Mouse (Mus musculus): ENCODE data around the gene Abi1. TPM values are rescaled to one million over a fixed set of nuclear protein-coding genes. Genes with fewer than 3 reads are reported as not detected.

Abi1 gene
- total and polyA plus RNA-seq, 3 experiments = 31.9 to 69.8 TPM; not detected in 1

DNA sequence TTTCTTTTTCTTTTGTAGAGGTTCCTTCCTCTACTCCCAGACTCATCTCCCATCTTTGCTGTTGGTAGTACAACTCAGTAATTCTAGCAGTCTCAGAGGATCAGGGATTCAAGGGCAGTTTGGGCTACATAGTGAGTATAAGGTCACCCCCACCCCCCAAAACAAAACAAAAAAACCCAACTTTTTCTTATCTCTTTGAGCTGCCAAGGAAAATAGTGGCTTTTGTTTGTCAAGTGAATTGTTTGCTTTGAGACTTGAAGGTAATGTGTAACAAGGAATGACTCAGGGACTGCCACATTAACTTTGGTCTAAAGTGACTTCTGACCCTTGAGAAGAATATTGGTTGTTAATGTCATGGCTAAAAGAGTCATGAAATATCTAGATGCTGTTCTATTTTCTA lies 35.8 kb upstream of the Abi1 start:
- H3K27me3 ChIP-seq (ENCODE audit: control insufficient read depth in 1 of 2, insufficient read depth in 2 of 2, low read length in 2 of 2) = no peaks in the 10 kb centered on the region
- no peaks in the 10 kb centered on the region for H3K9me3 ChIP-seq (replicated peaks; ENCODE audit: insufficient read depth, low read length)
- H3K79me2 ChIP-seq (ENCODE audit: control insufficient read depth, insufficient read depth, low read length, poor library complexity) = no peaks in the 10 kb centered on the region; the same call in 1 of the 2 replicates
- no peak overlapping the region for H3K27ac ChIP-seq (ENCODE audit: control insufficient read depth, low read depth, low read length)
- H3K4me1 ChIP-seq (ENCODE audit: control insufficient read depth in 1 of 2, insufficient read depth in 2 of 2, low read length in 2 of 2) = no peaks in the 10 kb centered on the region
- no peak for TF ChIP-seq ETS1 (IDR thresholded peaks at IDR 0.05; ENCODE audit: low read depth, low read length)
- H3K4me3 ChIP-seq (ENCODE audit: control insufficient read depth in 1 of 2, insufficient read depth in 1 of 2, low read depth in 2 of 2, low read length in 2 of 2) = no peak overlapping the region
- DNase-seq (ENCODE audit: low read depth, low spot score) = no peak
- H3K9ac ChIP-seq (ENCODE audit: control insufficient read depth, low read depth, low read length, poor library complexity, severe bottlenecking) = no peak overlapping the region
- H3K36me3 ChIP-seq (ENCODE audit: control insufficient read depth in 1 of 2, insufficient read depth in 2 of 2, low read length in 2 of 2) = no peaks in the 10 kb centered on the region; a peak in 3 of 4 replicates

DNA sequence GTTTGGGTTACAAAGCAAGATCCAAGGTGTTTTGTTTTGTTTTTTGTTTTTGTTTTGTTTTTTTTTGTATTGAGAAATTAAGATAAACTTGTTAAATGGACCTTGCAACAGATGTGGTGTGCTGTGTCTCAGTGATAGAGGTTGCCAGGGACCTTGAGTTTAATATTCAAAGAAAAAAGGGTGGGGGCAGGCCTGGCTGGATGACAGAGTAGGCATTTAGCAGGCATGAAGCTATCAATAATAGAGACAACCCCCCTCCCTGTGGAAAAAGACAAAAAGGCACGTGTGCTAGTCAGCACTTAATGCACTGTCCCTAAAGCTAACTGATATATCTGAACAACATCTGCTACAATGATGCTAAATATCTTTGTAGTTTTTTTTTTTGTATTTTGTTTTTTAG lies 31.4 kb upstream of the Abi1 start:
- Histone ChIP-seq H3K9ac (ENCODE audit: control insufficient read depth, low read depth, low read length, poor library complexity, severe bottlenecking) (no peak overlapping the region), H3K27ac (ENCODE audit: control insufficient read depth, low read depth, low read length) (no peak overlapping the region), H3K9me3 (replicated peaks; ENCODE audit: insufficient read depth, low read length) (no peaks in the 10 kb centered on the region), H3K79me2 (ENCODE audit: control insufficient read depth, insufficient read depth, low read length, poor library complexity) (no peaks in the 10 kb centered on the region; the same call in none of the 2 replicates), H3K36me3 (ENCODE audit: control insufficient read depth in 1 of 2, insufficient read depth in 2 of 2, low read length in 2 of 2) (peaks cover 0 to 2% of the 10 kb centered on the region in 2 experiments), H3K27me3 (ENCODE audit: control insufficient read depth in 1 of 2, insufficient read depth in 2 of 2, low read length in 2 of 2) (no peaks in the 10 kb centered on the region), H3K4me1 (ENCODE audit: control insufficient read depth in 1 of 2, insufficient read depth in 2 of 2, low read length in 2 of 2) (peaks cover 2 to 4% of the 10 kb centered on the region in 2 experiments; a peak in 1 of 4 replicates), H3K4me3 (ENCODE audit: control insufficient read depth in 1 of 2, insufficient read depth in 1 of 2, low read depth in 2 of 2, low read length in 2 of 2) (no peak overlapping the region)
- DNase-seq (ENCODE audit: low read depth, low spot score) = no peak
- no peak for TF ChIP-seq ZC3H11A (IDR thresholded peaks at IDR 0.05; ENCODE audit: low read depth, low read length)
- no peak for TF ChIP-seq CHD2 (IDR thresholded peaks at IDR 0.05; ENCODE audit: low read length)
- no peak for TF ChIP-seq ZMIZ1 (IDR thresholded peaks at IDR 0.05; ENCODE audit: low read depth, low read length)
- TF ChIP-seq E2F4 (IDR thresholded peaks at IDR 0.05; ENCODE audit: borderline replicate concordance, low read depth, low read length) = no peak
- no peak for TF ChIP-seq SIN3A (IDR thresholded peaks at IDR 0.05; ENCODE audit: low read length)
- no peak for TF ChIP-seq POLR2AphosphoS2 (IDR thresholded peaks at IDR 0.05; ENCODE audit: low read length)
- TF ChIP-seq EP300 (IDR thresholded peaks at IDR 0.05; ENCODE audit: low read depth in 1 of 2, low read length in 2 of 2) = no peak
- TF ChIP-seq SMC3 (IDR thresholded peaks at IDR 0.05; ENCODE audit: low read depth, low read length) = no peak
- no peak for TF ChIP-seq CTCF (IDR thresholded peaks at IDR 0.05 in 2 of 3, conservative IDR thresholded peaks at IDR 0.05 in 1 of 3; ENCODE audit: control insufficient read depth in 1 of 3, insufficient read depth in 1 of 3, low read depth in 2 of 3, low read length in 3 of 3, poor library complexity in 1 of 3, severe bottlenecking in 1 of 3)
- no peak for TF ChIP-seq RAD21 (IDR thresholded peaks at IDR 0.05; ENCODE audit: low read depth, low read length)
- TF ChIP-seq GATA1 (IDR thresholded peaks at IDR 0.05; ENCODE audit: low read depth, low read length) = no peak
- no peak for TF ChIP-seq NELFE (IDR thresholded peaks at IDR 0.05; ENCODE audit: low read depth, low read length)

DNA sequence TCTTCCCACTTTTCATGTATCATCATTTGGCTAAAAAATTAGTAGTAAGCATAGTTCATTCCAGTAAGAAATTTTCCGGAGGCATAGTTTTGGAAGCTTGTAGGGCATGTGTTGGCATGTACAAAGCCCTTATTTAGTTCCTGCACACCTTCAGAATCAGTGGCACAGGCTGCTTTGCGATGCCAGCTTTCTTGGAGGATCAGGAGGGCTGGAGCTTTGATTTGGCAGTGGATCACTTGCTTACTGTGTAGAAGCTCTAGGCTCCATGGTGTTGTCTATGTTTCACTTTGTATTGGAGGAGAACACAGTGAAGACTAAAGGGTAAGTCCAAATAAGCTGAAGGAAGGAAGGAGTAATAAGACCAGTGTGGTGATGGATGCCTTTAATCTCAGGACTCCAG lies 30.4 kb upstream of the Abi1 start:
- H3K27ac ChIP-seq (ENCODE audit: control insufficient read depth, low read depth, low read length) = no peak overlapping the region
- no peak overlapping the region for H3K9ac ChIP-seq (ENCODE audit: control insufficient read depth, low read depth, low read length, poor library complexity, severe bottlenecking)
- TF ChIP-seq MAX (IDR thresholded peaks at IDR 0.05; ENCODE audit: low read length) = no peak
- TF ChIP-seq SIN3A (IDR thresholded peaks at IDR 0.05; ENCODE audit: low read length) = no peak
- no peak for TF ChIP-seq NRF1 (IDR thresholded peaks at IDR 0.05; ENCODE audit: insufficient read depth, low read depth, low read length, poor library complexity, severe bottlenecking)
- TF ChIP-seq POLR2AphosphoS5 (IDR thresholded peaks at IDR 0.05; ENCODE audit: borderline replicate concordance, low read depth, low read length) = no peak
- no peak for TF ChIP-seq USF1 (IDR thresholded peaks at IDR 0.05; ENCODE audit: low read depth, low read length)
- no peak for TF ChIP-seq HCFC1 (IDR thresholded peaks at IDR 0.05; ENCODE audit: low read depth, low read length)

More for the DNA sequence above, 30.4 kb upstream of the Abi1 start:
- H3K9me3 ChIP-seq (replicated peaks; ENCODE audit: insufficient read depth, low read length) = no peaks in the 10 kb centered on the region
- no peak overlapping the region for H3K4me3 ChIP-seq (ENCODE audit: control insufficient read depth in 1 of 2, insufficient read depth in 1 of 2, low read depth in 2 of 2, low read length in 2 of 2)
- H3K79me2 ChIP-seq (ENCODE audit: control insufficient read depth, insufficient read depth, low read length, poor library complexity) = no peaks in the 10 kb centered on the region; the same call in none of the 2 replicates
- H3K4me1 ChIP-seq (ENCODE audit: control insufficient read depth in 1 of 2, insufficient read depth in 2 of 2, low read length in 2 of 2) = peaks cover 2 to 4% of the 10 kb centered on the region in 2 experiments; a peak in 1 of 4 replicates
- H3K36me3 ChIP-seq (ENCODE audit: control insufficient read depth in 1 of 2, insufficient read depth in 2 of 2, low read length in 2 of 2) = peaks cover 0 to 2% of the 10 kb centered on the region in 2 experiments; a peak in 2 of 4 replicates
- no peak for DNase-seq (ENCODE audit: low read depth, low spot score)
- H3K27me3 ChIP-seq (ENCODE audit: control insufficient read depth in 1 of 2, insufficient read depth in 2 of 2, low read length in 2 of 2) = no peaks in the 10 kb centered on the region
